Mouse (Mus musculus) midbrain, embryonic 10.5 days (tissue): Measurements from ENCODE around the gene Macf1. TPM values are rescaled to one million over a fixed set of nuclear protein-coding genes. Genes with fewer than 3 reads are reported as not detected.

Source experiments
- microRNA-seq: library from miRNA; unstranded; fragments of <30 nt; microRNA quantifications from one replicate; pipeline ENCODE4, GENCODE M21; 2017
- polyA plus RNA-seq: library from polyadenylated mRNA; unstranded; fragments of >200 nt; fragmentation: Nextera tagmentation; extraction: Ambion mirVana; gene quantifications from 2 replicates; pipeline ENCODE4 v1.2.1, GENCODE M21; 2016

Gene Macf1
- polyA plus RNA-seq, 1 experiment from 2014 or later = 39.2 TPM

Small RNA genes within 50 kb of the gene (microRNA-seq; reads per million reads assigned to microRNA genes)
- not detected for gene Mir6398

Other genes starting within 250 kb of the Macf1 start
- gene Ndufs5, start 33.8 kb upstream of the Macf1 start, polyA plus RNA-seq = 328 and 330 TPM in 2 replicates
- gene Akirin1, start 66.0 kb upstream of the Macf1 start, polyA plus RNA-seq = 70.1 and 73.4 TPM in 2 replicates
- 0.11 and 0.72 TPM in 2 replicates for gene Rhbdl2, start 103.5 kb upstream of the Macf1 start, polyA plus RNA-seq
- gene 4933427I04Rik, start 175.3 kb upstream of the Macf1 start, polyA plus RNA-seq = 0.06 TPM in 1 of 2 replicates, not detected in the other
- gene Mycbp, start 220.5 kb upstream of the Macf1 start, polyA plus RNA-seq = 59.4 and 64.5 TPM in 2 replicates
- gene Rragc, start 233.1 kb upstream of the Macf1 start, polyA plus RNA-seq = 39.1 and 41.0 TPM in 2 replicates
- gene 4930535I16Rik, start 233.7 kb upstream of the Macf1 start, polyA plus RNA-seq = not detected in 2 replicates